Mouse (Mus musculus) kidney, adult 2 months (tissue): ENCODE data around the gene Tbc1d9. TPM values are rescaled to one million over a fixed set of nuclear protein-coding genes. Genes with fewer than 3 reads are reported as not detected.

Experiments used
- DNase-seq: peaks from one replicate; pipeline ENCODE4 v3.0.0; 2021
- H3K27ac ChIP-seq: fragments of 200-500 bp; 2 replicates; pipeline ENCODE4 v1.5.1; 2012; ENCODE audit warnings: low read depth, low read length, control low read depth, inconsistent platforms; ENCODE audit not compliant: insufficient read depth
- H3K27me3 ChIP-seq: fragments of 200-500 bp; replicated peaks from 2 replicates; pipeline ENCODE4 v1.6.1; 2012; ENCODE audit warnings: mild to moderate bottlenecking, moderate library complexity, low read length, inconsistent platforms; ENCODE audit not compliant: control insufficient read depth, insufficient read depth
- H3K36me3 ChIP-seq: fragments of 200-500 bp; 2 replicates; pipeline ENCODE4 v1.6.1; 2012; ENCODE audit warnings: mild to moderate bottlenecking, moderate library complexity, low read length, inconsistent platforms; ENCODE audit not compliant: control insufficient read depth, insufficient read depth
- H3K4me1 ChIP-seq: fragments of 200-500 bp; 2 replicates; pipeline ENCODE4 v1.6.1; 2011; ENCODE audit warnings: low read length; ENCODE audit not compliant: control insufficient read depth, insufficient read depth
- H3K4me3 ChIP-seq: fragments of 200-500 bp; 2 replicates; pipeline ENCODE4 v1.5.1; 2011; ENCODE audit warnings: mild to moderate bottlenecking, low read depth, low read length, control low read depth; ENCODE audit not compliant: insufficient read depth
- CTCF ChIP-seq: fragments of 200-500 bp; conservative IDR thresholded peaks from 2 replicates; pipeline ENCODE4 v1.5.1; 2011; ENCODE audit warnings: low read depth, mild to moderate bottlenecking, control low read depth, low read length, moderate library complexity, mixed read lengths; ENCODE audit not compliant: insufficient read depth, insufficient read length
- POLR2A ChIP-seq: fragments of 200-500 bp; IDR thresholded peaks from one replicate; pipeline ENCODE4 v1.6.1; 2011; ENCODE audit warnings: low read depth, low read length, control low read depth
- WGBS: fragments of 180-500 bp; shearing (Covaris S2); methylation state at CpG from one replicate; pipeline ENCODE4 v1.1.7; 2018; 5-methylcytosine and 5-hydroxymethylcytosine counted together
- polyA plus RNA-seq: library from polyadenylated mRNA; depleted of rRNA; stranded (reverse); fragments of >200 nt; gene quantifications from 2 replicates; pipeline ENCODE4 v1.2.3, GENCODE M21; 2012

The Tbc1d9 gene
- polyA plus RNA-seq, 1 experiment = 3.8 TPM

DNA sequence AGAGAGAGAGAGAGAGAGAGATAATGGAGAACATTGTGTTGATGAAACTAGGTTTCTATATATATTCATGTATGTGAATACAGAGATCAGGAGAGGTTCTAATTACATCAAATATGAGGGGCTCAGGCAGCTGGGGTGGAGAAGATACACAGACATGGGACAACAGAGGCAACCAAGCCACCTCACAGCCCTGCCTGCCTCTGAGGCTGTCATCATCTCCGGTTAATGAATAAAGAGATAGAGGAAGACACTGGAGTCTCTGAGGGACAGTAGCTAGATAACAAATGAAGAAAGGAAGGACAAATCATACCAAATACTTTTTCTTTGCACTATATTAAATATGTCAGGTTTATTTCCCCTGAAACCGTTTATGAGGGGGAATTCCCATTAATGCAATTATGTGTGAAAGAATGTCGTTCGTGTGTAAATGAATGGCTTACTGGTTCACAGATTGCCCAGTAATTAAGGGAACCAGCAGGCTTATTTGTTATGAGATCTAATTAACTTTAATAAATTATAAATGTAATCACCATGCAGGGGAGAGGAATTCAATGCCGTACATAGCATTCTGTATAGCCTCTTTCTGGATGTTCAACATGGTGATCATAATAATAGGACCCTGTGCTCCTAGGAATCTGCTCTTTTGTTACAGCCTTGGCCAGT is 59.7 kb downstream of the Tbc1d9 start:
- Histone ChIP-seq H3K27me3 (0 out of 2 replicates have a peak, but pooled peaks cover 2% of the 10 kb centered on the region), H3K4me1 (no peaks in the 10 kb centered on the region), H3K36me3 (no peaks in the 10 kb centered on the region), H3K4me3 (no peak overlapping the region), H3K27ac (no peak overlapping the region)
- 48% methylated on average over 5 of the region's 5 CpGs for WGBS
- no peak for DNase-seq
- TF ChIP-seq POLR2A (no peak), CTCF (no peak)

DNA sequence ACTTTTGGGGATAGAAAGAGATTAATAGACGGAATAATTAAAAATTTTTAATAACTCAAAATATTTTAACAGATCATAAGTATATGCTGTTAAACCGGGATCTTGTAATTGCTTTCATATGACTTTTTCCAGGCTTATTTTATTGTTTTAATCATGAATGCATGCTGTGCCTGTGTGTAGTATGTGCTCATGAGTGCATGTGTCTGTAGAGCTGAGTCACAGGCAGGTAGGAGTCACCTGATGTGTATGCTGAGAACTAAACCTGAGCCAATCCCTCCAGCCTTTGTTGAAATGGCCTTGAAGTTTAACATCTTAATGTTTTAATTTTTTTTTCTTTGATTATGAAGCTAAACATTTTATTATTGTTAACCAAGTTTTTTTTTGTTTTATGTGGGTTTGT is 60.4 kb downstream of the Tbc1d9 start:
- 86% methylated on average over 2 of the region's 2 CpGs for WGBS
- H3K27me3 ChIP-seq = 0 out of 2 replicates have a peak, but pooled peaks cover 2% of the 10 kb centered on the region

DNA sequence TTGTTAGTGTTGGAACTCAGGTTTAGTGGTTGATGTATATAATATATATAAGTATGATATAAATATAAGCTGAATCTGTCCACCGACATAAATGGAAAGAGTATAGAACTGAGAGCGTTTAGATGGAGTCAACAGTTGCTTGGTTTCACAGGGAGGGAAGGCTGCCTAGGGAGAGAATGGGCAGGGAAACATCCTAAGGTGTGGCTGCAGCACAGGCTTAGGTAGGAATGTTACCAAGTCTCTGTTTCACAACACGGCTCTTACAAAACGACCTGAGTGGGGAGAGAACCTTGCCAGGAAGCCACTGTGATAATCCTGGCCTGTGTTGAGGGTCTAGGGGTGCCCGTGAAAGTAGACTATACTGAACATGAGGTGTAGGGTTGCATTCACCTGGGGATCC is 62.2 kb downstream of the Tbc1d9 start:
- no peaks in the 10 kb centered on the region for H3K36me3 ChIP-seq
- H3K4me3 ChIP-seq = no peak overlapping the region
- DNase-seq = no peak
- no peak for TF ChIP-seq POLR2A
- TF ChIP-seq CTCF = no peak
- 0 out of 2 replicates have a peak, but pooled peaks cover 2% of the 10 kb centered on the region for H3K27me3 ChIP-seq
- H3K27ac ChIP-seq = no peak overlapping the region
- WGBS = 89% methylated on average over 5 of the region's 5 CpGs
- H3K4me1 ChIP-seq = no peaks in the 10 kb centered on the region

More for the DNA sequence above, 60.4 kb downstream of the Tbc1d9 start:
- no peak overlapping the region for H3K4me3 ChIP-seq
- TF ChIP-seq POLR2A (no peak), CTCF (no peak)
- H3K4me1 ChIP-seq = no peaks in the 10 kb centered on the region
- DNase-seq = no peak
- H3K36me3 ChIP-seq = no peaks in the 10 kb centered on the region
- H3K27ac ChIP-seq = no peak overlapping the region

DNA sequence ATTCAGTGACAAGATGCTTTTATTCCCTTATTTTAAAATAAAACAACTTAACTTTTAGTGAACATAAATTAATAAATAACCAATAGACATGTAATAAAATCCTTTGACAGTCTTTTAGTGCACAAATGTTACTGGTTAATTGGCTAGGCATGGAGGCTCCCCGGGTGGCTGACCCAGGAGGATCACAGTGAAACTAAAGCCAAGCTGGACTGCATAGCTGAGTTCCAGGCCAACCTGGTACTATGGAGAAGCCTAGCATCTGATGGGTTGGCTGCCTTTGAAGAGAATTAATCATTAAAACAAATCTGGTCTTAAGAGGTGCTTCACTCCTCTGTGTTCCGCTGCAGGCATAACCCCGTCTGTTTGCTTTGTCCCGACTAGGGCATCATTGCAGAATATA is 67.9 kb downstream of the Tbc1d9 start:
- Histone ChIP-seq H3K27ac (no peak overlapping the region), H3K4me3 (no peak overlapping the region), H3K4me1 (no peaks in the 10 kb centered on the region), H3K36me3 (no peaks in the 10 kb centered on the region), H3K27me3 (no peaks in the 10 kb centered on the region)
- DNase-seq = peak; percentile 74
- 52% methylated on average over 4 of the region's 4 CpGs for WGBS
- no peak for TF ChIP-seq CTCF
- TF ChIP-seq POLR2A = no peak

DNA sequence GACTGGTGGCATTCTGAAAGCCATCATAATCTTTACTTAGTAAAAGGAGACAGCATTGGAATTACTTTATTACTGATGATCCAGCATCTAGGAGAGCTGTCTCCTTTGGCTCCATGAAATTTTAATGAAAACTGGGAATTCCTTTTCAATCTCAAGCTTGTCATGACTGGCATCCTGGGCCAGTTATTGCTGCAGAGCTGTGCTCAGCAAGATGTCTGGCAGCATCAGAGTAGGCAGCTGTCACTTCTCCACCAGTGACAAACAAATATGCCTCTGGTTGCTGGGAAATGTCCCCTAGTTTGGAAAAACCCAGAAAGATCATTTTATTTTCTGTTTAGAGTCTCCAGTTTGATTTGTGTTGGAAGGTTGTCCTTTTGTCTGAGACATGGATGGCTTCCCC is 74.2 kb downstream of the Tbc1d9 start:
- Histone ChIP-seq H3K27me3 (no peaks in the 10 kb centered on the region), H3K36me3 (no peaks in the 10 kb centered on the region), H3K4me1 (peaks cover 5% of the 10 kb centered on the region; the same call in 1 of the 2 replicates), H3K4me3 (no peak overlapping the region), H3K27ac (no peak overlapping the region)
- DNase-seq = no peak
- no peak for TF ChIP-seq POLR2A
- no peak for TF ChIP-seq CTCF

DNA sequence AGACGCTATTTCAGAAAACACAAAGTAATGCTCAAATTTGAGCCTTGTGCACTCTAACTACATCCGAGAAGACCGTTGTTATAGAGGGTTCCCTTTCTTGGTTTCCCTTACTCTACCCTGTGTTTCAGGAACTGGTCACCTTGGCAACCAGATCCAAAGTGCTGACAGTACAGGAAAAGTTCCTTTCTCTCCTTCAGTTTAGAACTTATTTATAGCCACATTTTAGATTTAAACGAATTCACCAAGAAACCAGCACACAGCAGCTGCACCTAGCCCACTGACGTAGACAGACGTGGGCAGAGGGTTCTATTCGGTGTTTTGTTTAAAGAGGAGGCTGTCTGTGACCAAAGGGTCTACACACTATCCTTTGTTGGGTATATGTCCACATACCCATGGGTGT is 79.0 kb downstream of the Tbc1d9 start:
- no peaks in the 10 kb centered on the region for H3K36me3 ChIP-seq
- DNase-seq = no peak
- H3K27me3 ChIP-seq = no peaks in the 10 kb centered on the region
- TF ChIP-seq CTCF (no peak), POLR2A (no peak)
- no peak overlapping the region for H3K27ac ChIP-seq
- 78% methylated on average over 7 of the region's 7 CpGs for WGBS
- H3K4me3 ChIP-seq = no peak overlapping the region
- H3K4me1 ChIP-seq = peaks cover 5% of the 10 kb centered on the region; the same call in 1 of the 2 replicates

DNA sequence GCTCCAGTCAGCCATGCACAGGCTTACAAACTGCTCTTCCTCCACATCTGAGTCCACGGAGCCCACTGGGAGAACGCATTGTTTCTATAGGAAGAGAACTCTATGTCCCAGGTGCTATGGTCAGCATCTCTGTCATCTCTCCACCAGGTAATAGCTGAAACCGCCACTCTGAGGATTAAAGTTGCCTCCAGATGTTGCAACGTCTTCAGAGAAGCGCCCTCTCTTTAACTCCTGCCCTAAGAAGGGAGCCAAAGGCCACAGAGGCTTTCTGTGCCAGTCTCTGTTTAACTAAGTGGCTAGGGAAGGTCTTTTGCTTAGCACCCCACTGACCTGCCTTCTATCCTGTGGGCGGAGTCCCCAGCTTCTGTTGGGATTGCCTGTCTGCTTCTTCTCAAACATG is 85.7 kb downstream of the Tbc1d9 start:
- no peaks in the 10 kb centered on the region for H3K4me1 ChIP-seq
- no peak overlapping the region for H3K4me3 ChIP-seq
- WGBS = 79% methylated on average over 6 of the region's 6 CpGs
- H3K36me3 ChIP-seq = no peaks in the 10 kb centered on the region
- TF ChIP-seq CTCF = no peak
- no peak for TF ChIP-seq POLR2A
- peak; percentile 39 for DNase-seq
- no peak overlapping the region for H3K27ac ChIP-seq
- H3K27me3 ChIP-seq = no peaks in the 10 kb centered on the region
